Mouse (Mus musculus) hindbrain, embryonic 16.5 days (tissue): ENCODE measurements at regions not wholly inside any gene's neighbourhood (a gene's known extent, or its start where the extent isn't known, plus 50 kb on each side); places are given as distances from the start of the nearest gene placed in this dataset.

Source experiments
- ATAC-seq: fragments of 200-750 bp; cut with Nextera tagmentation; 2 replicates; pipeline ENCODE4 v1.8.0; 2017; ENCODE audit warnings: moderate TSS enrichment, moderate library complexity
- H3K27ac ChIP-seq: fragments of 300-500 bp; sonication (generic); 2 replicates; pipeline ENCODE4 v1.5.1; 2014; ENCODE audit warnings: low read depth, mild to moderate bottlenecking, control low read depth, low read length, moderate library complexity
- H3K27me3 ChIP-seq: fragments of 300-500 bp; sonication (generic); replicated peaks from 2 replicates; pipeline ENCODE4 v1.6.1; 2014; ENCODE audit warnings: low read length; ENCODE audit not compliant: control insufficient read depth, insufficient read depth
- H3K36me3 ChIP-seq: fragments of 300-500 bp; sonication (generic); 2 replicates; pipeline ENCODE4 v1.6.1; 2014; ENCODE audit warnings: mild to moderate bottlenecking, low read length, moderate library complexity, mixed read lengths; ENCODE audit not compliant: control insufficient read depth, insufficient read depth
- H3K4me1 ChIP-seq: fragments of 300-500 bp; sonication (generic); 2 replicates; pipeline ENCODE4 v1.6.1; 2014; ENCODE audit warnings: low read depth, low read length; ENCODE audit not compliant: control insufficient read depth, insufficient read depth
- H3K4me2 ChIP-seq: fragments of 300-500 bp; sonication (generic); 2 replicates; pipeline ENCODE4 v1.6.1; 2014; ENCODE audit warnings: mild to moderate bottlenecking, low read length, control low read depth, moderate library complexity
- H3K4me3 ChIP-seq: fragments of 300-500 bp; sonication (generic); 2 replicates; pipeline ENCODE4 v1.5.1; 2014; ENCODE audit warnings: mild to moderate bottlenecking, low read length, control low read depth, moderate library complexity
- H3K9ac ChIP-seq: fragments of 300-500 bp; sonication (generic); 2 replicates; pipeline ENCODE4 v1.6.1; 2014; ENCODE audit warnings: low read depth, mild to moderate bottlenecking, control low read depth, low read length, moderate library complexity
- H3K9me3 ChIP-seq: fragments of 300-500 bp; sonication (generic); 2 replicates; pipeline ENCODE4 v1.6.1; 2014; ENCODE audit warnings: mild to moderate bottlenecking, low read length, moderate library complexity; ENCODE audit not compliant: control insufficient read depth
- WGBS: fragments of 180-500 bp; shearing (Covaris S2); extraction: QIAGEN DNeasy Blood & Tissue Kit; methylation state at CpG from one replicate; pipeline ENCODE4 v1.1.7; 2014; 5-methylcytosine and 5-hydroxymethylcytosine counted together

- Histone ChIP-seq H3K27ac (no peak overlapping the region), H3K9me3 (no peaks in the 10 kb centered on the region), H3K27me3 (no peaks in the 10 kb centered on the region), H3K4me2 (no peak overlapping the region), H3K4me3 (no peak overlapping the region), H3K9ac (no peak overlapping the region), H3K4me1 (no peaks in the 10 kb centered on the region), H3K36me3 (no peaks in the 10 kb centered on the region)
- ATAC-seq, result no peak
- WGBS, result 87% methylated on average over 6 of the region's 6 CpGs
Measured at GRCm38 (mm10) chr7:66501425-66501824, 74.1 kb upstream of the Aldh1a3 start.

- H3K4me1 ChIP-seq, result no peaks in the 10 kb centered on the region
- H3K36me3 ChIP-seq, result no peaks in the 10 kb centered on the region
- H3K9me3 ChIP-seq, result no peaks in the 10 kb centered on the region
- WGBS, result 61% methylated on average over 1 of the region's 1 CpGs
- no peak overlapping the region for H3K4me3 ChIP-seq
- no peak for ATAC-seq
- no peak overlapping the region for H3K4me2 ChIP-seq
- H3K27ac ChIP-seq, result no peak overlapping the region
- H3K9ac ChIP-seq, result no peak overlapping the region
- H3K27me3 ChIP-seq, result no peaks in the 10 kb centered on the region
Measured at GRCm38 (mm10) chr7:66497480-66497879, 70.2 kb upstream of the Aldh1a3 start.

GRCm38 (mm10) chr7:66493216-66493885 lies 66.0 kb upstream of the Aldh1a3 start:
- no peaks in the 10 kb centered on the region for H3K27me3 ChIP-seq
- no peak overlapping the region for H3K4me2 ChIP-seq
- no peaks in the 10 kb centered on the region for H3K4me1 ChIP-seq
- no peak overlapping the region for H3K27ac ChIP-seq
- H3K9ac ChIP-seq, result no peak overlapping the region
- ATAC-seq, result no peak
- H3K4me3 ChIP-seq, result no peak overlapping the region
- H3K9me3 ChIP-seq, result no peaks in the 10 kb centered on the region
- WGBS, result 72% methylated on average over 10 of the region's 10 CpGs
- H3K36me3 ChIP-seq, result no peaks in the 10 kb centered on the region

- no peak for ATAC-seq
- no peak overlapping the region for H3K27ac ChIP-seq
Measured at GRCm38 (mm10) chr7:66492748-66493147, 65.4 kb upstream of the Aldh1a3 start.

GRCm38 (mm10) chr7:66491501-66491900 lies 64.2 kb upstream of the Aldh1a3 start:
- Histone ChIP-seq H3K36me3 (no peaks in the 10 kb centered on the region), H3K4me1 (no peaks in the 10 kb centered on the region), H3K9ac (no peak overlapping the region), H3K27me3 (no peaks in the 10 kb centered on the region), H3K4me3 (no peak overlapping the region), H3K9me3 (no peaks in the 10 kb centered on the region), H3K27ac (no peak overlapping the region), H3K4me2 (no peak overlapping the region)
- ATAC-seq, result no peak
- WGBS, result 67% methylated on average over 2 of the region's 2 CpGs

More at GRCm38 (mm10) chr7:66492748-66493147, 65.4 kb upstream of the Aldh1a3 start:
- H3K4me1 ChIP-seq, result no peaks in the 10 kb centered on the region
- 65% methylated on average over 12 of the region's 12 CpGs for WGBS
- no peaks in the 10 kb centered on the region for H3K9me3 ChIP-seq
- H3K9ac ChIP-seq, result no peak overlapping the region
- no peaks in the 10 kb centered on the region for H3K36me3 ChIP-seq
- H3K4me2 ChIP-seq, result no peak overlapping the region
- H3K4me3 ChIP-seq, result no peak overlapping the region
- no peaks in the 10 kb centered on the region for H3K27me3 ChIP-seq

GRCm38 (mm10) chr7:66490073-66490472 lies 62.8 kb upstream of the Aldh1a3 start:
- no peaks in the 10 kb centered on the region for H3K27me3 ChIP-seq
- no peaks in the 10 kb centered on the region for H3K4me1 ChIP-seq
- H3K4me3 ChIP-seq, result no peak overlapping the region
- no peak overlapping the region for H3K4me2 ChIP-seq
- H3K36me3 ChIP-seq, result no peaks in the 10 kb centered on the region
- no peaks in the 10 kb centered on the region for H3K9me3 ChIP-seq
- no peak overlapping the region for H3K9ac ChIP-seq
- no peak for ATAC-seq
- no peak overlapping the region for H3K27ac ChIP-seq
- 91% methylated on average over 1 of the region's 1 CpGs for WGBS

GRCm38 (mm10) chr7:66487751-66488150 lies 60.4 kb upstream of the Aldh1a3 start:
- Histone ChIP-seq H3K9me3 (no peaks in the 10 kb centered on the region), H3K9ac (no peak overlapping the region), H3K36me3 (no peaks in the 10 kb centered on the region), H3K4me3 (no peak overlapping the region), H3K27me3 (no peaks in the 10 kb centered on the region), H3K27ac (no peak overlapping the region), H3K4me1 (no peaks in the 10 kb centered on the region), H3K4me2 (no peak overlapping the region)
- ATAC-seq, result no peak

- Histone ChIP-seq H3K9ac (no peak overlapping the region), H3K4me3 (no peak overlapping the region), H3K36me3 (no peaks in the 10 kb centered on the region), H3K27me3 (no peaks in the 10 kb centered on the region), H3K9me3 (no peaks in the 10 kb centered on the region), H3K4me2 (no peak overlapping the region), H3K27ac (no peak overlapping the region), H3K4me1 (no peaks in the 10 kb centered on the region)
- no peak for ATAC-seq
- WGBS, result 11% methylated on average over 4 of the region's 4 CpGs
Measured at GRCm38 (mm10) chr7:66480446-66480845, 53.1 kb upstream of the Aldh1a3 start.

GRCm38 (mm10) chr7:66479321-66479720 lies 52.0 kb upstream of the Aldh1a3 start:
- no peaks in the 10 kb centered on the region for H3K9me3 ChIP-seq
- no peak overlapping the region for H3K4me2 ChIP-seq
- 95% methylated on average over 4 of the region's 4 CpGs for WGBS
- no peaks in the 10 kb centered on the region for H3K36me3 ChIP-seq
- no peaks in the 10 kb centered on the region for H3K4me1 ChIP-seq
- no peaks in the 10 kb centered on the region for H3K27me3 ChIP-seq
- H3K27ac ChIP-seq, result no peak overlapping the region
- ATAC-seq, result no peak
- no peak overlapping the region for H3K4me3 ChIP-seq
- no peak overlapping the region for H3K9ac ChIP-seq

- H3K4me2 ChIP-seq, result no peak overlapping the region
- no peak for ATAC-seq
- no peak overlapping the region for H3K4me3 ChIP-seq
- H3K9me3 ChIP-seq, result no peaks in the 10 kb centered on the region
- H3K9ac ChIP-seq, result no peak overlapping the region
- H3K27me3 ChIP-seq, result no peaks in the 10 kb centered on the region
- no peaks in the 10 kb centered on the region for H3K36me3 ChIP-seq
- H3K4me1 ChIP-seq, result no peaks in the 10 kb centered on the region
- H3K27ac ChIP-seq, result no peak overlapping the region
- WGBS, result 74% methylated on average over 7 of the region's 7 CpGs
Measured at GRCm38 (mm10) chr7:66478106-66478505, 50.8 kb upstream of the Aldh1a3 start.
